Mouse (Mus musculus) myocyte (in vitro differentiated cells): Measurements from ENCODE around the gene Rgs6.

ENCODE experiments used
- E2F4 ChIP-seq: IDR thresholded peaks from one replicate; pipeline ENCODE4 v1.6.1; 2011; ENCODE audit warnings: mild to moderate bottlenecking, control low read depth, moderate library complexity; ENCODE audit not compliant: insufficient read depth
- MAX ChIP-seq: IDR thresholded peaks from one replicate; pipeline ENCODE4 v1.6.1; 2011; ENCODE audit warnings: low read depth, mild to moderate bottlenecking, control low read depth
- MYOD1 ChIP-seq, 3 experiments: IDR thresholded peaks; one replicate each; pipeline ENCODE4 v1.6.1; 2011; ENCODE audit warnings: control low read depth in 2 of 3, low read depth in 2 of 3, mild to moderate bottlenecking in 2 of 3, moderate library complexity in 1 of 3; ENCODE audit not compliant: insufficient read length in 2 of 3, control insufficient read depth in 1 of 3
- POLR2A ChIP-seq: IDR thresholded peaks from one replicate; pipeline ENCODE4 v1.6.1; 2011; ENCODE audit warnings: low read depth, mild to moderate bottlenecking, control low read depth, moderate library complexity; ENCODE audit not compliant: insufficient read length
- POLR2AphosphoS2 ChIP-seq: IDR thresholded peaks from one replicate; pipeline ENCODE4 v1.6.1; 2011; ENCODE audit warnings: low read depth, control low read depth; ENCODE audit not compliant: insufficient read length
- SRF ChIP-seq: IDR thresholded peaks from one replicate; pipeline ENCODE4 v1.6.1; 2011; ENCODE audit warnings: low read depth; ENCODE audit not compliant: control insufficient read depth, insufficient read length
- TCF12 ChIP-seq: IDR thresholded peaks from one replicate; pipeline ENCODE4 v1.6.1; 2011; ENCODE audit warnings: mild to moderate bottlenecking, control low read depth; ENCODE audit not compliant: poor library complexity, insufficient read depth, severe bottlenecking
- TCF3 ChIP-seq: IDR thresholded peaks from one replicate; pipeline ENCODE4 v1.6.1; 2011; ENCODE audit warnings: low read depth, control low read depth; ENCODE audit not compliant: insufficient read length

DNA sequence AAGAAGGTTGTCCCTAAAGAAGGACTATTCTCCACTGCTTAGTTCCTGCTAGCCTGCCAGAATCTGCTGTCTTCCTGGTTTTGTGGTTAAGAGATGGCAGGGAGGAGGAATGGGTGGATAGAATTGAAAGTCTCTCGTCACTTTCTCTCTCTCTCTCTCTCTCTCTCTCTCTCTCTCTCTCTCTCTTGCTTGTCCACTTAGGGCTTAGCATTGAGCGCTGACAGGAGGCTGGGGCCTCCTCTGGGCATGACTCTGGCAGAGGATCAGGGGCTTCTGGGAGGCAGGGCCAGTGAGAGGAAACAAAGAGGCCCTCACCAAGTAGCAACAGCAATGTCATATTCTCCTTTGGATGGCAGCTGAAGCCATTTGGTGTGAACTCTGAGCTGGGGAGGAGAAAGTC, 554.4 kb downstream of the Rgs6 start:
- TF ChIP-seq SRF (no peak), POLR2A (no peak), MYOD1 (IDR thresholded peaks at IDR 0.05; ENCODE audit: control insufficient read depth in 1 of 3, insufficient read length in 2 of 3, low read depth in 2 of 3) (no peak), MAX (no peak), E2F4 (no peak), TCF12 (no peak), POLR2AphosphoS2 (no peak), TCF3 (no peak)
